Mouse (Mus musculus): ENCODE measurements at regions not wholly inside any gene's neighbourhood (a gene's known extent, or its start where the extent isn't known, plus 50 kb on each side); places are given as distances from the start of the nearest gene placed in this dataset.

GRCm38 (mm10) chr14:24972357-24972756 is 485.4 kb downstream of the Rps24 start:
- no peak overlapping the region for H3K4me3 ChIP-seq
- 82% methylated on average over 7 of the region's 7 CpGs for WGBS
- no peaks in the 10 kb centered on the region for H3K27me3 ChIP-seq
- no peak overlapping the region for H3K27ac ChIP-seq
- no peak overlapping the region for H3K9ac ChIP-seq
- ATAC-seq (ENCODE audit: low FRiP score) = no peak; the same call in 1 of the 2 replicates
- H3K4me1 ChIP-seq (replicated peaks) = peaks cover 19% of the 10 kb centered on the region
- H3K36me3 ChIP-seq = no peaks in the 10 kb centered on the region
- H3K9me3 ChIP-seq = no peaks in the 10 kb centered on the region
- no peak overlapping the region for H3K4me2 ChIP-seq

DNA sequence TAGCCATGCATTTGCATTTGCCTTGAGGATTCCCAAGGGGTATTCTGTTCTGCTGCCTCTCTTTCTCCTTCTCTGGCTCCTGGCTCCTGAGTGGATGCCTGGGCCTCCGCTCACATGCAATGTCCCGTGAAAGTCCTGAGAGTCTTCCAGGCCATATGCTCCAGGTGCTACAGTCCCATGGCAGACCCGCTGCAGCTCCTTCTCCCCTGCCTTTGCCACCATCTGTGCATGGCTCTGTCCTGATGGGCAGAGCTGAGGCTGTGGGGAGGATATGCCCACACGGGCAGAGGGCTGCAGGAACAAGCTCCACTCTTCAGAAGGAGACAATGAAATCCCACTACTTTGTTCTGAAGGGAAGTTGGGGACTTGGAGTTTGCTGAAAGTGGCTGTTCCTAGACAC is 485.9 kb upstream of the Zmiz1 start:
- 70% methylated on average over 4 of the region's 4 CpGs for WGBS
- Histone ChIP-seq H3K4me1 (replicated peaks) (peaks cover 19% of the 10 kb centered on the region), H3K9ac (no peak overlapping the region), H3K27ac (peak overlapping the region; percentile 60), H3K4me3 (no peak overlapping the region), H3K9me3 (no peaks in the 10 kb centered on the region), H3K27me3 (no peaks in the 10 kb centered on the region), H3K36me3 (no peaks in the 10 kb centered on the region), H3K4me2 (no peak overlapping the region)
- no peak for ATAC-seq (ENCODE audit: low FRiP score)

DNA sequence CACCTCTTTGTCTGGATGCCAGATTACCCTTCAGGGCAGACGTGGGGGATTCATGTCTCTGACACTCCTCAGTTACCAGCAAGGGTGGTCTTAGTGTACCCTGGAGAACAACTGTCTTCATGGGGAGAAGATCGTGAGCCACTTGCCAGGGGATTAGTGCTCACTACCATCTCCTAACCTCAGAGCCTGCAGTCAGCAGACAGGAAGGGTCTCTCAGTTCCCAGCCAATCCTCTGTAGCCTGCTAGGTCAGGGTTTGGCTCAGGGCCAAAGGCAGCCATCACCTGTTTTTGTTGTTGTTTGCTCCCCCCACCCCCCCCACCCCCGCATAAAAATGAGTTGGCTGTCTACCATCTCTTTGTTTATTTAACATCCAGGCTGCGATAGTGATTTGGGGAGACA is 485.4 kb upstream of the Zmiz1 start:
- WGBS = 50% methylated on average over 4 of the region's 4 CpGs
- no peak for ATAC-seq (ENCODE audit: low FRiP score)
- Histone ChIP-seq H3K4me1 (replicated peaks) (peaks cover 19% of the 10 kb centered on the region), H3K9me3 (no peaks in the 10 kb centered on the region), H3K9ac (no peak overlapping the region), H3K4me2 (no peak overlapping the region), H3K4me3 (no peak overlapping the region), H3K36me3 (no peaks in the 10 kb centered on the region), H3K27ac (peak overlapping the region; percentile 60; the same call in 1 of the 2 replicates), H3K27me3 (no peaks in the 10 kb centered on the region)

DNA sequence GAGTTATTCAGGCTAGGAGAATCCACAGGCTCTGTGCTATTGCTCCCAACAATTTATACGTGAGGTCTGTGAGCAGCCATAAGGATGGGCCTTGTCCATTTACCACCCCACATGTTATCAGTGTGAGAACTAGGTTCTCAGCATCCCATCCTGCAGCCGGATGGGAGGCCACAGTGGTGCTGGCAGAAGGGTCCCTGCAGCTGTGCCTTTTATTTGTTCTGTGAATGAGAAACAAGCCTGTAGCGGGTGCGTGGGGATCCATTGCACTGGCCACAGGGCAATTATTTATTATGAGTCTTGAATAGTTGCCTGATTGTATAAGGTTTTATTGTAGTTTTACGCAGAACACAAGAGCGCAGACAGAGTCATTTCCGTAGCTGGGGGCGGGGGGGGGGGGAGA is 476.5 kb upstream of the Zmiz1 start:
- H3K36me3 ChIP-seq = no peaks in the 10 kb centered on the region
- H3K9ac ChIP-seq = no peak overlapping the region
- H3K27ac ChIP-seq = peak overlapping the region; percentile 40; the same call in 1 of the 2 replicates
- peaks cover 3% of the 10 kb centered on the region; the same call in 1 of the 2 replicates for H3K4me1 ChIP-seq (replicated peaks)
- no peaks in the 10 kb centered on the region for H3K9me3 ChIP-seq
- whole genome bisulfite sequencing = 53% methylated on average over 8 of the region's 8 CpGs
- no peak overlapping the region for H3K4me2 ChIP-seq
- no peak for ATAC-seq (ENCODE audit: low FRiP score)
- no peaks in the 10 kb centered on the region for H3K27me3 ChIP-seq
- H3K4me3 ChIP-seq = no peak overlapping the region

DNA sequence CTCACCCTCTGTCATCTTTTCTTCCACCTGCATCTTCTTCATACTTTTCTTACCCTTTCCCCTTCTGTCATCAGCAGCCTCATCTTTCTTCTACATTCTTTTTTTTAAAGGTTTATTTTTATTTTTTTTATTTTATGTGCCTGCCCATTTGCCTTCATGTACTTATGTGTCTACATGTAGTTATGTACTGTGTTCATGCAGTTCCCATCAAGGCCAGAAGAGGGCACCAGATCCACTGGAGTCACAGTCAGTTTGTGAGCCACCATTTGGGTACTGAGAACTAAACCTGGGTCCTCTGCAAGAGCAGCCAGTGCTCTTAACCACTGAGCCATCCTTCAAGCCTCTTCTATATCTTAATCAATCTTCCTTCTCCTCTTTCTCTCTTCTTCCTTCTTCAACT is 475.7 kb upstream of the Zmiz1 start:
- Histone ChIP-seq H3K9me3 (no peaks in the 10 kb centered on the region), H3K27me3 (no peaks in the 10 kb centered on the region), H3K4me3 (no peak overlapping the region), H3K4me1 (replicated peaks) (0 out of 2 replicates have a peak, but pooled peaks cover 3% of the 10 kb centered on the region), H3K4me2 (no peak overlapping the region), H3K27ac (no peak overlapping the region), H3K9ac (no peak overlapping the region), H3K36me3 (no peaks in the 10 kb centered on the region)
- no peak for ATAC-seq (ENCODE audit: low FRiP score)

DNA sequence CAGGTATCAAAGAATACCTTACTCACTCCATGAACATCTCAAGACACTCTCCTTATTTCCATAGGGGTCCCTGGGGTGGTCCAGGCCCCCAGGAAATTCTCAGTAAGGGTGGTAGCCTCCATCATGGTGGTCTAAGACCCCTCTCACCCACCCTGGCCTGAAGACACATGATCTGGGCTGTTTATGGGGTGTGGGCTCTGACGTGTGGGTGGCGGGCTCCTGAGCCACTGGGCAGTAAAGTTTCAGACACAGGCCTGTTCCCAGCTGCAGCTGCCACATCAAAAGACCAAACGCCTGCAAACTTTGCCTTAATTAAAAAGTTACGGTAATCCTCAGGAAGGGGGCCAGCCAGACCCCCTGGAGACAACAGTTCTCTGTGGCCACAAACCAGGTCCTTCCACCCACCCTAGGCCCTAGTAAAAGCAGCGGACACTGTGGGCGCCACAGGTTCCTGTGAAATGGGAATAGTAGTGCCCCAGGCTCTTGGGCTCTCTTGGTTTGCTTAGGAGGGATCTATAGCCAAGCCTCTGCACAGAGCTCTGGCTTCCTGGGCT is 473.1 kb upstream of the Zmiz1 start:
- H3K36me3 ChIP-seq = no peaks in the 10 kb centered on the region
- no peaks in the 10 kb centered on the region for H3K27me3 ChIP-seq
- WGBS = 63% methylated on average over 6 of the region's 6 CpGs
- no peak overlapping the region for H3K27ac ChIP-seq
- no peak overlapping the region for H3K4me2 ChIP-seq
- no peak overlapping the region for H3K4me3 ChIP-seq
- no peak overlapping the region for H3K9ac ChIP-seq
- ATAC-seq (ENCODE audit: low FRiP score) = no peak
- H3K9me3 ChIP-seq = no peaks in the 10 kb centered on the region
- 0 out of 2 replicates have a peak, but pooled peaks cover 3% of the 10 kb centered on the region for H3K4me1 ChIP-seq (replicated peaks)

GRCm38 (mm10) chr14:24986404-24986803 is 472.6 kb upstream of the Zmiz1 start:
- 0 out of 2 replicates have a peak, but pooled peaks cover 3% of the 10 kb centered on the region for H3K4me1 ChIP-seq (replicated peaks)
- H3K4me2 ChIP-seq = no peak overlapping the region
- H3K4me3 ChIP-seq = no peak overlapping the region
- no peaks in the 10 kb centered on the region for H3K36me3 ChIP-seq
- no peaks in the 10 kb centered on the region for H3K9me3 ChIP-seq
- H3K9ac ChIP-seq = no peak overlapping the region
- no peak for ATAC-seq (ENCODE audit: low FRiP score)
- 83% methylated on average over 4 of the region's 4 CpGs for WGBS
- no peak overlapping the region for H3K27ac ChIP-seq
- no peaks in the 10 kb centered on the region for H3K27me3 ChIP-seq

DNA sequence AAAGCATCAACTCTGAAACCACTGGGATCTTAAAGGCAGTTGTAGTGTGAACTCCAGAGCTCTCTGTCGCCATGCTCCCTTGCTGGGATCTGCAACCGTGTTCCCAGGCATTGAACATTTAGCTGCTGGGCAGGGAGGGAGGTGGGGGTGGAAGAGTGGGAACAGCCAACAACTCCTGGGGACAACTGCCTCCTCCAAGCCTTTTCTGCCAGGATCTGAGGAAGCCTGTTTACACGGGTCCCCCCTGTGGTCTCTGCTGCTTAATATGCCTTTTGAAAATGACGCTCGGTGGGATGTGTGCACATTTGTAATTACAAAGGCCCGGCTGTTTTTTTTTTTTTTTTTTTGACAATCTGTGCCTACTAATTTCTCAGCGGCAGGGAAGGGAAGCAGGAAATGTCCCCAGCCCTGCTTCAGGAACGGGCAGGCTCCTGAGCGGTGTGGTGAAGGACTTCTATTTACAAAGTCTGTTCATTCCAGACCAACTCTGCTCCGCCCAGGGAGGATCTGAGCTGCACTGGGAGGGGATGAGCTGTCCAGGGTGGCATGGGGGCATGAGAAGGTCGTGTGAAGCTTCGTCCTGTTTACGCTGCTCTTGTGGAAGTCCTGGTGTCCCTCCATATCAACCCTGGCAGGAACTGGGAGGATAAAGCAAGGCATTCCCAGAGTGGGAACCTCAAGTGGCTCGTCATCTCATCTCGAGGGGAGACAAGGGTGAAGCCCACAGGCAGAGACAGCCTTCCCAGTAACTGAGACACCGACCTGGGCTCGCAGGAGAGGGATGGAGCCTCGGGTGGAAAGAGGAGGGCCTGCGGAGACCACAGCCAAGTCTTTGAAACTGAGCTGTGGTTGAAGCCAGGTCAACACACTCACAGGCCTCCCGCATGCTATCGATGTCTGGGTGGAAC is 465.0 kb upstream of the Zmiz1 start:
- Histone ChIP-seq H3K9ac (peak overlapping the region; percentile 51; the same call in 1 of the 2 replicates), H3K36me3 (no peaks in the 10 kb centered on the region), H3K4me3 (no peak overlapping the region), H3K27me3 (no peaks in the 10 kb centered on the region), H3K4me2 (0 out of 2 replicates have a peak overlapping the region, but pooled peaks have one; percentile 29), H3K4me1 (replicated peaks) (peaks cover 62% of the 10 kb centered on the region), H3K9me3 (peaks cover 4% of the 10 kb centered on the region; the same call in 1 of the 2 replicates), H3K27ac (peak overlapping the region; percentile 86)
- WGBS = 32% methylated on average over 21 of the region's 21 CpGs
- peak; percentile 41 for ATAC-seq (ENCODE audit: low FRiP score)

DNA sequence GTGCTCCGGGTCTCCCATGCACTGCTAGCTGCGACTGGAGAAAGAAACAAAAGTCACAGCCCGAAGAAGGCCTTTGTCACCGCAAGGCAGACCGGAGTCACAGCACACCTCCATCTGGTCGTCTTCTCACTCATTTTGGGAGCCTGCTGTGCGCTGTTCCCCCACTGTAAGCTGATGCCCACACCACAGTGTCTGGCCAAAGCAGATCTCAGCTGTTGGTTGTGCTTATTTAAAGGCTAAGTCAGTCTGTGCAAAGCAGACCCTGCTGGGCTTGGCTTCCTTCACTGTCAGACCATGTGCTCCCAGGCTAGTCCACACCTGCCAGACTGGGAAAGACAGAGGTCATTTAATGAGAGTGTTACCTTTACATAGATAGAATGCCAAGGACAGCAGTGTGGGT is 463.8 kb upstream of the Zmiz1 start:
- no peak overlapping the region for H3K4me2 ChIP-seq

GRCm38 (mm10) chr14:24997786-24998509 is 461.0 kb upstream of the Zmiz1 start:
- H3K27me3 ChIP-seq = peaks cover 8% of the 10 kb centered on the region; the same call in 1 of the 2 replicates
- H3K4me2 ChIP-seq = no peak overlapping the region
- peaks cover 56% of the 10 kb centered on the region for H3K4me1 ChIP-seq (replicated peaks)
- H3K36me3 ChIP-seq = no peaks in the 10 kb centered on the region
- no peak for ATAC-seq (ENCODE audit: low FRiP score)
- 0 out of 2 replicates have a peak overlapping the region, but pooled peaks have one; percentile 25 for H3K27ac ChIP-seq
- H3K4me3 ChIP-seq = no peak overlapping the region
- 30% methylated on average over 14 of the region's 14 CpGs for WGBS
- H3K9me3 ChIP-seq = no peaks in the 10 kb centered on the region
- no peak overlapping the region for H3K9ac ChIP-seq

More for the DNA sequence above, 463.8 kb upstream of the Zmiz1 start:
- Histone ChIP-seq H3K9me3 (peaks cover 4% of the 10 kb centered on the region; the same call in 1 of the 2 replicates), H3K36me3 (no peaks in the 10 kb centered on the region), H3K9ac (0 out of 2 replicates have a peak overlapping the region, but pooled peaks have one; percentile 39), H3K27me3 (0 out of 2 replicates have a peak, but pooled peaks cover 4% of the 10 kb centered on the region), H3K27ac (peak overlapping the region; percentile 86), H3K4me3 (no peak overlapping the region), H3K4me1 (replicated peaks) (peaks cover 62% of the 10 kb centered on the region)
- no peak for ATAC-seq (ENCODE audit: low FRiP score)
- 40% methylated on average over 7 of the region's 7 CpGs for WGBS

- Histone ChIP-seq H3K4me2 (no peak overlapping the region), H3K36me3 (no peaks in the 10 kb centered on the region), H3K27me3 (peaks cover 8% of the 10 kb centered on the region; the same call in 1 of the 2 replicates), H3K4me3 (no peak overlapping the region), H3K4me1 (replicated peaks) (peaks cover 45% of the 10 kb centered on the region), H3K27ac (no peak overlapping the region), H3K9me3 (no peaks in the 10 kb centered on the region), H3K9ac (no peak overlapping the region)
- ATAC-seq (ENCODE audit: low FRiP score) = no peak
- 70% methylated on average over 3 of the region's 3 CpGs for WGBS
These were observed 459.9 kb upstream of the Zmiz1 start for GRCm38 (mm10) chr14:24999008-24999572.

Measured in hindbrain, embryonic 13.5 days (tissue).